ENCODE assay signal across 8 mouse cellular contexts in genomic region chr11:71847684-71848367, GRCm38 (mm10).
DNase-seq lines count a peak whose midpoint lies in the region; ATAC-seq and TF ChIP-seq lines count a peak whose summit lies in the region.

No protein-coding gene starts in this region.

- intact Hi-C loops in heart, postnatal 25 days (cut with DNase I): loop anchor here (2.0 to 5.0 kb wide), 3 partner anchors 96 to 501 kb away; no protein-coding TSS in a partner anchor

- no peak overlapping the region for H3K4me3 ChIP-seq in heart, postnatal 0 days (ENCODE audit: low read depth, low read length)

- TF ChIP-seq EP300 in heart, postnatal 0 days (IDR thresholded peaks at IDR 0.05; ENCODE audit: low read depth): no peak

- no peaks in the 10 kb centered on the region for H3K9me3 ChIP-seq in heart, postnatal 0 days (replicated peaks; ENCODE audit: control insufficient read depth, low read length)

- no peak for ATAC-seq in heart, postnatal 0 days (ENCODE audit: insufficient read depth, low read depth)

- TF ChIP-seq CTCF in heart, postnatal 0 days (IDR thresholded peaks at IDR 0.05; ENCODE audit: low read depth): peak; percentile 62

- H3K4me2 ChIP-seq in heart, postnatal 0 days (ENCODE audit: low read depth, low read length): no peak overlapping the region

- no peaks in the 10 kb centered on the region for H3K4me1 ChIP-seq in heart, postnatal 0 days (ENCODE audit: control insufficient read depth, insufficient read depth)

- no peak overlapping the region for H3K27ac ChIP-seq in heart, postnatal 0 days (ENCODE audit: low read depth)

- no peak overlapping the region for H3K9ac ChIP-seq in heart, postnatal 0 days (replicated peaks; ENCODE audit: low read depth, low read length)

- H3K27me3 ChIP-seq in heart, postnatal 0 days (ENCODE audit: control insufficient read depth, insufficient read depth, low read length): no peaks in the 10 kb centered on the region

- H3K36me3 ChIP-seq in heart, postnatal 0 days (replicated peaks; ENCODE audit: control insufficient read depth, insufficient read depth, low read length): no peaks in the 10 kb centered on the region

- DNase-seq in heart, postnatal 0 days (ENCODE audit: low spot score): peak; percentile 16
- DNase-seq in heart, postnatal 25 days (ENCODE audit: low spot score): no peak
- DNase-seq in right cerebral cortex, adult 18-20 months: peak; percentile 11
- no peak for DNase-seq in right cerebral cortex, postnatal 14 days
- DNase-seq in cerebellum, postnatal 36 days: peak; percentile 16 to 24
- DNase-seq in retina, embryonic 14.5 days (ENCODE audit: low spot score): peak; percentile 65
- no peak for DNase-seq in B cell, adult 2 months
- DNase-seq in urinary bladder, postnatal 25 days (ENCODE audit: low spot score): no peak

- 53% methylated on average over 9 of the region's 9 CpGs for WGBS in heart, postnatal 0 days

Comparison
In these comparisons a context has a peak if more than half of its experiments do, and no peak if none do; other contexts are left out.
1. DNase-seq: peak in heart, postnatal 0 days (single experiment), right cerebral cortex, adult 18-20 months (single experiment), cerebellum, postnatal 36 days (2 of 2) and retina, embryonic 14.5 days (single experiment); none in heart, postnatal 25 days (single experiment), right cerebral cortex, postnatal 14 days (single experiment), B cell, adult 2 months (0 of 2) and urinary bladder, postnatal 25 days (single experiment).